Mouse (Mus musculus) T-helper 2 cell (primary cell): ENCODE results near the gene Sri.
"Not testable (repeated sequence)": the region's sequence is repeated elsewhere in the genome, so short reads cannot be mapped to it uniquely, and the experiment has no call there.

Experiments
- in situ Hi-C: fragments of 300-600 bp; cut with MboI, MseI; formaldehyde crosslinking; loops from one replicate; pipeline ENCODE4 v1.15.1; 2025; ENCODE audit warnings: high pct_unique_total_duplicates

Gene Sri

GRCm38 (mm10) chr5:8045855-8046254, at the start of gene Sri:
Gene Sri (plus strand): TSS chr5:8046078.
- in situ Hi-C loops: no loop called here

GRCm38 (mm10) chr5:7996401-7997044, 49.4 kb upstream of the Sri start:
- in situ Hi-C loops: no loop called here

GRCm38 (mm10) chr5:7997086-7997485, 48.8 kb upstream of the Sri start:
- in situ Hi-C loops: no loop called here

GRCm38 (mm10) chr5:8000466-8000865, 45.4 kb upstream of the Sri start:
- in situ Hi-C loops: no loop called here

GRCm38 (mm10) chr5:8002827-8003226, 43.1 kb upstream of the Sri start:
- in situ Hi-C loops: no loop called here

- in situ Hi-C loops: no loop called here
Measured at GRCm38 (mm10) chr5:8013276-8013675, 32.6 kb upstream of the Sri start.

GRCm38 (mm10) chr5:8034596-8034995, 11.3 kb upstream of the Sri start:
- in situ Hi-C loops: not testable (repeated sequence)

- in situ Hi-C loops: loop anchor here (25.0 kb wide), 1 partner anchor 658 kb away; no protein-coding TSS in a partner anchor
Measured at GRCm38 (mm10) chr5:8053827-8054226, 7.9 kb downstream of the Sri start.

GRCm38 (mm10) chr5:8055721-8056129, 9.8 kb downstream of the Sri start:
- in situ Hi-C loops: loop anchor here (25.0 kb wide), 1 partner anchor 657 kb away; no protein-coding TSS in a partner anchor

- in situ Hi-C loops: loop anchor here (25.0 kb wide), 1 partner anchor 656 kb away; no protein-coding TSS in a partner anchor
Measured at GRCm38 (mm10) chr5:8056141-8057017, 10.5 kb downstream of the Sri start.

GRCm38 (mm10) chr5:8057018-8057323, 11.1 kb downstream of the Sri start:
- in situ Hi-C loops: loop anchor here (25.0 kb wide), 1 partner anchor 655 kb away; no protein-coding TSS in a partner anchor

GRCm38 (mm10) chr5:8058056-8058455, 12.2 kb downstream of the Sri start:
- in situ Hi-C loops: loop anchor here (25.0 kb wide), 1 partner anchor 654 kb away; no protein-coding TSS in a partner anchor

GRCm38 (mm10) chr5:8062469-8062868, 16.6 kb downstream of the Sri start:
- in situ Hi-C loops: loop anchor here (25.0 kb wide), 1 partner anchor 650 kb away; no protein-coding TSS in a partner anchor

- in situ Hi-C loops: loop anchor here (25.0 kb wide), 1 partner anchor 649 kb away; no protein-coding TSS in a partner anchor
Measured at GRCm38 (mm10) chr5:8063207-8063606, 17.3 kb downstream of the Sri start.

- in situ Hi-C loops: loop anchor here (25.0 kb wide), 1 partner anchor 639 kb away; no protein-coding TSS in a partner anchor
Measured at GRCm38 (mm10) chr5:8073406-8073805, 27.5 kb downstream of the Sri start.

GRCm38 (mm10) chr5:8073901-8074561, 28.2 kb downstream of the Sri start:
- in situ Hi-C loops: loop anchor here (25.0 kb wide), 1 partner anchor 638 kb away; no protein-coding TSS in a partner anchor

GRCm38 (mm10) chr5:8077481-8077880, 31.6 kb downstream of the Sri start:
- in situ Hi-C loops: no loop called here

GRCm38 (mm10) chr5:8082800-8083509, 37.1 kb downstream of the Sri start:
- in situ Hi-C loops: no loop called here

GRCm38 (mm10) chr5:8085661-8086060, 39.8 kb downstream of the Sri start:
- in situ Hi-C loops: no loop called here

- in situ Hi-C loops: no loop called here
Measured at GRCm38 (mm10) chr5:8088147-8088546, 42.3 kb downstream of the Sri start.

GRCm38 (mm10) chr5:8094921-8095320, 49.0 kb downstream of the Sri start:
- in situ Hi-C loops: no loop called here
